Mouse (Mus musculus) MEL (cell line): Measurements from ENCODE around the gene Cse1l. TPM values are rescaled to one million over a fixed set of nuclear protein-coding genes. Genes with fewer than 3 reads are reported as not detected.
A peak's percentile ranks its signal among the peaks of the same experiment; 100 is the strongest.

Source experiments
- DNase-seq: peaks from one replicate; pipeline ENCODE4 v3.0.0; 2011; ENCODE audit warnings: low read depth, low spot score
- H3K27ac ChIP-seq: 2 replicates; pipeline ENCODE4 v1.5.1; 2012; ENCODE audit warnings: low read depth, mild to moderate bottlenecking, control low read depth, low read length, moderate library complexity; ENCODE audit not compliant: control insufficient read depth
- H3K27me3 ChIP-seq, 2 experiments: fragments of 150-350 bp in 1 of 2; sonication (generic) in 1 of 2; 2 replicates each; pipeline ENCODE4 v1.6.1; 2012; ENCODE audit warnings: low read length in 2 of 2, mild to moderate bottlenecking in 2 of 2, improper control_type of control experiment in 1 of 2, moderate library complexity in 1 of 2; ENCODE audit not compliant: insufficient read depth in 2 of 2, control insufficient read depth in 1 of 2
- H3K36me3 ChIP-seq, 2 experiments: 2 replicates each; pipeline ENCODE4 v1.6.1; 2012 to 2014; ENCODE audit warnings: low read length in 2 of 2, improper control_type of control experiment in 1 of 2, inconsistent platforms in 1 of 2, mild to moderate bottlenecking in 1 of 2; ENCODE audit not compliant: insufficient read depth in 2 of 2, control insufficient read depth in 1 of 2
- H3K4me1 ChIP-seq, 2 experiments: fragments of 150-350 bp in 1 of 2; sonication (generic) in 1 of 2; 2 replicates each; pipeline ENCODE4 v1.6.1; 2012; ENCODE audit warnings: low read length in 2 of 2, improper control_type of control experiment in 1 of 2, mild to moderate bottlenecking in 1 of 2; ENCODE audit not compliant: insufficient read depth in 2 of 2, control insufficient read depth in 1 of 2
- H3K4me3 ChIP-seq, 2 experiments: fragments of 150-350 bp in 1 of 2; sonication (generic) in 1 of 2; 2 replicates each; pipeline ENCODE4 v1.5.1; 2012; ENCODE audit warnings: low read depth in 2 of 2, low read length in 2 of 2, mild to moderate bottlenecking in 2 of 2, moderate library complexity in 2 of 2, control low read depth in 1 of 2, improper control_type of control experiment in 1 of 2; ENCODE audit not compliant: control insufficient read depth in 1 of 2, insufficient read depth in 1 of 2
- H3K79me2 ChIP-seq: 2 replicates; pipeline ENCODE4 v1.6.1; 2012; ENCODE audit warnings: mild to moderate bottlenecking, low read length, moderate library complexity; ENCODE audit not compliant: control insufficient read depth, poor library complexity, insufficient read depth
- H3K9ac ChIP-seq: 2 replicates; pipeline ENCODE4 v1.6.1; 2012; ENCODE audit warnings: low read depth, mild to moderate bottlenecking, control low read depth, low read length, moderate library complexity; ENCODE audit not compliant: control insufficient read depth, poor library complexity, severe bottlenecking
- H3K9me3 ChIP-seq: fragments of 150-350 bp; sonication (generic); replicated peaks from 2 replicates; pipeline ENCODE4 v1.6.1; 2012; ENCODE audit warnings: mild to moderate bottlenecking, low read length, improper control_type of control experiment, moderate library complexity; ENCODE audit not compliant: insufficient read depth
- CHD1 ChIP-seq: IDR thresholded peaks from 2 replicates; pipeline ENCODE4 v1.6.1; 2012; ENCODE audit warnings: low read depth, mild to moderate bottlenecking, inconsistent platforms, low read length, improper control_type of control experiment
- CTCF ChIP-seq, 3 experiments: IDR thresholded peaks in 2 of 3; conservative IDR thresholded peaks in 1 of 3; 2 replicates each; pipeline ENCODE4 v1.5.1; 2011 to 2012; ENCODE audit warnings: low read length in 3 of 3, low read depth in 2 of 3, mild to moderate bottlenecking in 2 of 3, improper control_type of control experiment in 1 of 3, inconsistent platforms in 1 of 3, mixed read lengths in 1 of 3, moderate library complexity in 1 of 3; ENCODE audit not compliant: control insufficient read depth in 1 of 3, insufficient read depth in 1 of 3, poor library complexity in 1 of 3, severe bottlenecking in 1 of 3
- GATA1 ChIP-seq: IDR thresholded peaks from 2 replicates; pipeline ENCODE4 v1.6.1; 2011; ENCODE audit warnings: low read depth, low read length, improper control_type of control experiment
- KAT2A ChIP-seq: conservative IDR thresholded peaks from 2 replicates; pipeline ENCODE4 v1.6.1; 2012; ENCODE audit warnings: low read depth, low read length, improper control_type of control experiment, inconsistent platforms
- MAFK ChIP-seq: IDR thresholded peaks from 2 replicates; pipeline ENCODE4 v1.6.1; 2011; ENCODE audit warnings: low read depth, mild to moderate bottlenecking, low read length, improper control_type of control experiment, borderline replicate concordance
- MEF2A ChIP-seq: IDR thresholded peaks from 2 replicates; pipeline ENCODE4 v1.6.1; 2014; ENCODE audit warnings: low read depth, mild to moderate bottlenecking, inconsistent platforms, low read length, improper control_type of control experiment; ENCODE audit not compliant: poor library complexity, insufficient replicate concordance, severe bottlenecking; ENCODE audit errors: extremely low read depth
- POLR2A ChIP-seq, 2 experiments: IDR thresholded peaks; 2 replicates each; pipeline ENCODE4 v1.6.1; 2011 to 2012; ENCODE audit warnings: low read length in 2 of 2, mild to moderate bottlenecking in 2 of 2, control low read depth in 1 of 2, improper control_type of control experiment in 1 of 2, low read depth in 1 of 2, moderate library complexity in 1 of 2; ENCODE audit not compliant: control insufficient read depth in 1 of 2, insufficient read depth in 1 of 2, poor library complexity in 1 of 2
- RAD21 ChIP-seq: IDR thresholded peaks from 2 replicates; pipeline ENCODE4 v1.6.1; 2011; ENCODE audit warnings: mild to moderate bottlenecking, low read depth, low read length, improper control_type of control experiment
- SMC3 ChIP-seq: IDR thresholded peaks from 2 replicates; pipeline ENCODE4 v1.6.1; 2011; ENCODE audit warnings: low read depth, low read length, improper control_type of control experiment
- TAL1 ChIP-seq: IDR thresholded peaks from 2 replicates; pipeline ENCODE4 v1.6.1; 2012; ENCODE audit warnings: mild to moderate bottlenecking, inconsistent platforms, low read length, moderate library complexity, mixed read lengths
- USF2 ChIP-seq, 2 experiments: IDR thresholded peaks; 2 replicates each; pipeline ENCODE4 v1.6.1; 2011 to 2012; ENCODE audit warnings: improper control_type of control experiment in 2 of 2, low read length in 2 of 2, borderline replicate concordance in 1 of 2, inconsistent platforms in 1 of 2, low read depth in 1 of 2, mild to moderate bottlenecking in 1 of 2; ENCODE audit not compliant: insufficient read depth in 1 of 2
- ZKSCAN1 ChIP-seq: IDR thresholded peaks from 2 replicates; pipeline ENCODE4 v1.6.1; 2012; ENCODE audit warnings: low read depth, mild to moderate bottlenecking, inconsistent platforms, low read length, improper control_type of control experiment, moderate library complexity
- polyA plus RNA-seq, 2 experiments: library from polyadenylated mRNA; stranded (reverse) in 1 of 2; unstranded in 1 of 2; fragments of >175 nt in 1 of 2; fragments of >200 nt in 1 of 2; gene quantifications; 2 replicates each; pipeline versions ENCODE4 v1.2.1 to v1.2.4; 2012; ENCODE audit warnings: low replicate concordance in 2 of 2, low read depth in 1 of 2; ENCODE audit not compliant: insufficient read length in 2 of 2, insufficient read depth in 1 of 2, missing spikeins in 1 of 2
- total RNA-seq: library from RNA; depleted of rRNA; stranded (reverse); fragments of 300-350 nt; gene quantifications from 2 replicates; pipeline ENCODE4 v1.2.3, GENCODE M21; 2012

The Cse1l gene
- total and polyA plus RNA-seq, 3 experiments, result 87.0 to 133 (median 93.3) TPM

- no peaks in the 10 kb centered on the region for H3K27me3 ChIP-seq
- no peaks in the 10 kb centered on the region for H3K9me3 ChIP-seq
- no peak overlapping the region for H3K27ac ChIP-seq
- no peaks in the 10 kb centered on the region for H3K4me1 ChIP-seq
- no peak for TF ChIP-seq MAFK
- H3K79me2 ChIP-seq, result no peaks in the 10 kb centered on the region
- no peak for DNase-seq
- no peak overlapping the region for H3K4me3 ChIP-seq
- no peak overlapping the region for H3K9ac ChIP-seq
- peaks cover 2 to 46% of the 10 kb centered on the region in 2 experiments; a peak in 2 of 4 replicates for H3K36me3 ChIP-seq
These were observed 28.6 kb downstream of the Cse1l start for GRCm38 (mm10) chr2:166934416-166934815.

- Histone ChIP-seq H3K9me3 (no peaks in the 10 kb centered on the region), H3K27ac (no peak overlapping the region), H3K9ac (no peak overlapping the region), H3K79me2 (no peaks in the 10 kb centered on the region), H3K4me1 (no peaks in the 10 kb centered on the region), H3K27me3 (no peaks in the 10 kb centered on the region), H3K4me3 (no peak overlapping the region), H3K36me3 (peaks cover 2 to 43% of the 10 kb centered on the region in 2 experiments; a peak in 2 of 4 replicates)
- no peak for DNase-seq
- TF ChIP-seq CTCF (IDR thresholded peaks at IDR 0.05 in 2 of 3, conservative IDR thresholded peaks at IDR 0.05 in 1 of 3; ENCODE audit: control insufficient read depth in 1 of 3, insufficient read depth in 1 of 3, low read depth in 2 of 3, low read length in 3 of 3, poor library complexity in 1 of 3, severe bottlenecking in 1 of 3) (no peak), POLR2A (IDR thresholded peaks at IDR 0.05; ENCODE audit: control insufficient read depth in 1 of 2, insufficient read depth in 1 of 2, low read depth in 1 of 2, low read length in 2 of 2, poor library complexity in 1 of 2) (peak in 1 of 2 experiments; percentile 9; a peak in 1 of 4 replicates), MEF2A (no peak)
These were observed 29.7 kb downstream of the Cse1l start for GRCm38 (mm10) chr2:166935582-166935981.

- DNase-seq, result no peak
- H3K36me3 ChIP-seq, result peaks cover 2 to 44% of the 10 kb centered on the region in 2 experiments; a peak in 2 of 4 replicates
- TF ChIP-seq GATA1, result no peak
- TF ChIP-seq TAL1, result no peak
- no peak for TF ChIP-seq CHD1
- TF ChIP-seq ZKSCAN1, result no peak
- TF ChIP-seq SMC3, result no peak
- TF ChIP-seq USF2 (IDR thresholded peaks at IDR 0.05; ENCODE audit: borderline replicate concordance in 1 of 2, insufficient read depth in 1 of 2, low read depth in 1 of 2, low read length in 2 of 2), result no peak
- no peak for TF ChIP-seq MAFK
- TF ChIP-seq MEF2A, result no peak
- no peak for TF ChIP-seq RAD21
- TF ChIP-seq KAT2A, result no peak
- no peaks in the 10 kb centered on the region for H3K79me2 ChIP-seq
- no peak overlapping the region for H3K9ac ChIP-seq
- H3K4me3 ChIP-seq, result no peak overlapping the region
- no peaks in the 10 kb centered on the region for H3K27me3 ChIP-seq
- H3K27ac ChIP-seq, result no peak overlapping the region
- no peaks in the 10 kb centered on the region for H3K9me3 ChIP-seq
- no peaks in the 10 kb centered on the region for H3K4me1 ChIP-seq
These were observed 30.3 kb downstream of the Cse1l start for GRCm38 (mm10) chr2:166936166-166936565.
